Mouse (Mus musculus) induced T-regulatory cell, adult 2 months (primary cell): ENCODE results near the gene Arhgef17.

ENCODE experiments used
- DNase-seq: peaks from one replicate; pipeline ENCODE4 v3.0.0-alpha.2; 2012; ENCODE audit warnings: low read depth

Arhgef17 gene

GRCm38 (mm10) chr7:100941169-100941568, 9.3 kb upstream of the Arhgef17 start:
- no peak for DNase-seq

GRCm38 (mm10) chr7:100938106-100938505, 6.2 kb upstream of the Arhgef17 start:
- no peak for DNase-seq

GRCm38 (mm10) chr7:100937481-100937880, 5.6 kb upstream of the Arhgef17 start:
- DNase-seq, result no peak

- no peak for DNase-seq
These were observed 1.6 kb upstream of the Arhgef17 start for GRCm38 (mm10) chr7:100933520-100933919.

GRCm38 (mm10) chr7:100932481-100933007, 637 bp upstream of the Arhgef17 start:
- peak; percentile 89 for DNase-seq

GRCm38 (mm10) chr7:100931316-100931925, 486 bp downstream of the Arhgef17 start:
- DNase-seq, result peak; percentile 46

GRCm38 (mm10) chr7:100930619-100931315, 1.1 kb downstream of the Arhgef17 start:
- DNase-seq, result peak; percentile 24

- DNase-seq, result no peak
These were observed 2.1 kb downstream of the Arhgef17 start for GRCm38 (mm10) chr7:100929639-100930303.

GRCm38 (mm10) chr7:100928456-100928855, 3.5 kb downstream of the Arhgef17 start:
- DNase-seq, result no peak

- DNase-seq, result no peak
These were observed 4.5 kb downstream of the Arhgef17 start for GRCm38 (mm10) chr7:100927287-100928000.

GRCm38 (mm10) chr7:100926311-100926923, 5.5 kb downstream of the Arhgef17 start:
- no peak for DNase-seq

- DNase-seq, result no peak
These were observed 7.0 kb downstream of the Arhgef17 start for GRCm38 (mm10) chr7:100924674-100925445.

GRCm38 (mm10) chr7:100924200-100924599, 7.7 kb downstream of the Arhgef17 start:
- DNase-seq, result no peak

GRCm38 (mm10) chr7:100922907-100923306, 9.0 kb downstream of the Arhgef17 start:
- no peak for DNase-seq

- no peak for DNase-seq
These were observed 10.6 kb downstream of the Arhgef17 start for GRCm38 (mm10) chr7:100921289-100921688.

GRCm38 (mm10) chr7:100919809-100920107, 12.1 kb downstream of the Arhgef17 start:
- no peak for DNase-seq

GRCm38 (mm10) chr7:100919006-100919808, 12.7 kb downstream of the Arhgef17 start:
- DNase-seq, result no peak

- DNase-seq, result no peak
These were observed 13.7 kb downstream of the Arhgef17 start for GRCm38 (mm10) chr7:100918176-100918575.

GRCm38 (mm10) chr7:100917751-100918150, 14.2 kb downstream of the Arhgef17 start:
- DNase-seq, result no peak

- DNase-seq, result no peak
These were observed 15.4 kb downstream of the Arhgef17 start for GRCm38 (mm10) chr7:100916526-100916925.
